Mouse (Mus musculus): ENCODE data around the gene Olfr457. TPM values are rescaled to one million over a fixed set of nuclear protein-coding genes. Genes with fewer than 3 reads are reported as not detected.
"Not testable (repeated sequence)": the region's sequence is repeated elsewhere in the genome, so short reads cannot be mapped to it uniquely, and the experiment has no call there.

The Olfr457 gene
- not detected in 2 replicates for polyA plus RNA-seq (2012; ENCODE audit: insufficient read depth, low replicate concordance)

DNA sequence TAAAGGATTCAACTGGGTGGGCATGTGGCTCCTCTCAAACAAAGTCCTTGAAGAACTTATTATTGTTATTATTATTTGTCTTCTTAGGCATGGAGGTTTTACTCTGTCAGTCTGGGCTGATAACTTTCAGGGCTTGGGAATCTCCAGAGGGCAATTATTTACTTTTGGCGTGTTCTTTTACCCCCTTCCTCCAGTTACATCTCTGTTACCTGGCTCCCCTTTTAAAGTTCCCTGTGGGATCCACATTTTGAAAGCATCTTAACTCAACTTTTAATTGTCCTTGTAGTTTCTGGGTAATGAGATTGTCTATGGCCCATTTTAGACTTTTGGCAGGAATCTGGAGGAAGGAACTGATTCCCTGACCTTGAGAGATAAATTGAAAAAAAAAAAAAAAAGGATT is at the start of gene Olfr457:
Olfr457 (minus strand) TSS at position 101 of the 400 bp plus-strand sequence.
- no peak for TF ChIP-seq FLI1 (IDR thresholded peaks at IDR 0.05; ENCODE audit: low read length)
- no peak for TF ChIP-seq GATA1 (IDR thresholded peaks at IDR 0.05; ENCODE audit: borderline replicate concordance, low read length)
- Histone ChIP-seq H3K27me3 (replicated peaks) (no peaks in the 10 kb centered on the region), H3K4me1 (no peaks in the 10 kb centered on the region), H3K9me3 (no peaks in the 10 kb centered on the region), H3K36me3 (replicated peaks; ENCODE audit: low read length) (no peaks in the 10 kb centered on the region), H3K4me3 (replicated peaks) (no peak within 1 kb of the TSS)

- Histone ChIP-seq H3K4me3 (replicated peaks) (no peak overlapping the region), H3K36me3 (replicated peaks; ENCODE audit: low read length) (no peaks in the 10 kb centered on the region), H3K9me3 (no peaks in the 10 kb centered on the region), H3K4me1 (no peaks in the 10 kb centered on the region), H3K27me3 (replicated peaks) (no peaks in the 10 kb centered on the region)
- no peak for TF ChIP-seq GATA1 (IDR thresholded peaks at IDR 0.05; ENCODE audit: borderline replicate concordance, low read length)
- no peak for TF ChIP-seq FLI1 (IDR thresholded peaks at IDR 0.05; ENCODE audit: low read length)
Observed at GRCm38 (mm10) chr6:42513461-42513860, 37.3 kb upstream of the Olfr457 start.

DNA sequence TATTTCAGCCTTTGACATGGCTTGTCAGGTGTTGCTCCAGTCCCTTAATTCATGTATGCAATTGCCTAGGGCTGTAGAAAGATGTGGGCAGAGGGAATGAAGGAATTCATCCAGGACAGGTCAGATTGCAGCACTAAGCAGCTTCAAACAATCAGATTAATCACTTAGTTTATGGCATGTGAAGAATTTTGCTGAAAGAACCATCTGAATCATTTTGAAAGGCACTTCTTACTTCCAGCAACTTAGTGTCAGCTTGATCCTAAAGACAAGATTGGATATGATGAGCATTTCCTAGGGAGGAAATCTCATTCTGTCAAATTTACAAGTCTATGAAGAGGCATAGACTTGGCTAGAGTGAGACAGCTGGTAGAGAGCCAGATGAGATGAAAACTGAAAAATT is 33.2 kb upstream of the Olfr457 start:
- TF ChIP-seq GATA1 (IDR thresholded peaks at IDR 0.05; ENCODE audit: borderline replicate concordance, low read length) (no peak), FLI1 (IDR thresholded peaks at IDR 0.05; ENCODE audit: low read length) (no peak)
- H3K4me1 ChIP-seq: no peaks in the 10 kb centered on the region
- H3K36me3 ChIP-seq (replicated peaks; ENCODE audit: low read length): no peaks in the 10 kb centered on the region
- no peaks in the 10 kb centered on the region for H3K27me3 ChIP-seq (replicated peaks)
- no peak overlapping the region for H3K4me3 ChIP-seq (replicated peaks)
- H3K9me3 ChIP-seq: no peaks in the 10 kb centered on the region

- Histone ChIP-seq H3K4me1 (no peaks in the 10 kb centered on the region), H3K36me3 (replicated peaks; ENCODE audit: low read length) (no peaks in the 10 kb centered on the region), H3K9me3 (no peaks in the 10 kb centered on the region), H3K27me3 (replicated peaks) (no peaks in the 10 kb centered on the region), H3K4me3 (replicated peaks) (no peak overlapping the region)
- TF ChIP-seq FLI1 (IDR thresholded peaks at IDR 0.05; ENCODE audit: low read length): no peak
- TF ChIP-seq GATA1 (IDR thresholded peaks at IDR 0.05; ENCODE audit: borderline replicate concordance, low read length): no peak
Observed at GRCm38 (mm10) chr6:42503478-42503877, 27.3 kb upstream of the Olfr457 start.

- TF ChIP-seq GATA1 (IDR thresholded peaks at IDR 0.05; ENCODE audit: borderline replicate concordance, low read length): no peak
- no peak for TF ChIP-seq FLI1 (IDR thresholded peaks at IDR 0.05; ENCODE audit: low read length)
- Histone ChIP-seq H3K27me3 (replicated peaks) (no peaks in the 10 kb centered on the region), H3K9me3 (no peaks in the 10 kb centered on the region), H3K4me3 (replicated peaks) (no peak overlapping the region), H3K4me1 (no peaks in the 10 kb centered on the region), H3K36me3 (replicated peaks; ENCODE audit: low read length) (no peaks in the 10 kb centered on the region)
Observed at GRCm38 (mm10) chr6:42489731-42490130, 13.6 kb upstream of the Olfr457 start.

DNA sequence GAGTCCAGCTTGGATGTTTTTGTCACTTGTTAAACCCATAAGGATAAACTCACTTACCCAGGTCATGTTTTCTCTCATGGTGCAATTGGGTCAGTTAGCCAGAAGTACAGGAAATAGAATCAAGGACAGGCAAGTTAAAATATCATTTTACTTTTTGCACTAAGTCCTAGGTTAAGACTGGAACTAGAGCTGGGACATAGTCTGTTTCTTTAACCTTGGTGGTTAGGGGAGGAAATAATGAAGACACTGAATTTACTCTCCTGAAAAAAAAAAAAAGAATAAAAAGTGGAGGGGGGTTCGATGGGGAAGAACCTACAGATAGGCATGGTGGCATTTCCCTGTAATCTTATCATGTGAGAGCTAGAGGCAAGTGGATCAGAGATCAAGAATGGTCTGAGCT is 11.0 kb upstream of the Olfr457 start, which contains the start of gene Olfr456:
Olfr456 (minus strand) TSS at position 101 of the 400 bp plus-strand sequence.
- H3K36me3 ChIP-seq (replicated peaks; ENCODE audit: low read length): no peaks in the 10 kb centered on the region

GRCm38 (mm10) chr6:42484633-42485032 is 8.5 kb upstream of the Olfr457 start:
- Histone ChIP-seq H3K27me3 (replicated peaks) (no peaks in the 10 kb centered on the region), H3K36me3 (replicated peaks; ENCODE audit: low read length) (no peaks in the 10 kb centered on the region), H3K4me3 (replicated peaks) (no peak overlapping the region), H3K9me3 (no peaks in the 10 kb centered on the region), H3K4me1 (no peaks in the 10 kb centered on the region)
- TF ChIP-seq FLI1 (IDR thresholded peaks at IDR 0.05; ENCODE audit: low read length): no peak
- TF ChIP-seq GATA1 (IDR thresholded peaks at IDR 0.05; ENCODE audit: borderline replicate concordance, low read length): no peak

More for the DNA sequence above, 11.0 kb upstream of the Olfr457 start, which contains the start of gene Olfr456:
- Histone ChIP-seq H3K9me3 (no peaks in the 10 kb centered on the region), H3K4me3 (replicated peaks) (no peak within 1 kb of the TSS), H3K4me1 (no peaks in the 10 kb centered on the region), H3K27me3 (replicated peaks) (no peaks in the 10 kb centered on the region)
- TF ChIP-seq GATA1 (IDR thresholded peaks at IDR 0.05; ENCODE audit: borderline replicate concordance, low read length) (no peak), FLI1 (IDR thresholded peaks at IDR 0.05; ENCODE audit: low read length) (no peak)

GRCm38 (mm10) chr6:42471298-42471697 is 4.8 kb downstream of the Olfr457 start:
- not testable (repeated sequence) for H3K9me3 ChIP-seq; H3K4me3 ChIP-seq (replicated peaks); H3K27me3 ChIP-seq (replicated peaks); H3K36me3 ChIP-seq (replicated peaks; ENCODE audit: low read length); H3K4me1 ChIP-seq

- TF ChIP-seq FLI1 (IDR thresholded peaks at IDR 0.05; ENCODE audit: low read length): no peak
- no peak for TF ChIP-seq GATA1 (IDR thresholded peaks at IDR 0.05; ENCODE audit: borderline replicate concordance, low read length)
- Histone ChIP-seq H3K36me3 (replicated peaks; ENCODE audit: low read length) (no peaks in the 10 kb centered on the region), H3K4me3 (replicated peaks) (no peak overlapping the region), H3K9me3 (no peaks in the 10 kb centered on the region), H3K4me1 (no peaks in the 10 kb centered on the region), H3K27me3 (replicated peaks) (no peaks in the 10 kb centered on the region)
Observed at GRCm38 (mm10) chr6:42470542-42470941, 5.6 kb downstream of the Olfr457 start.

DNA sequence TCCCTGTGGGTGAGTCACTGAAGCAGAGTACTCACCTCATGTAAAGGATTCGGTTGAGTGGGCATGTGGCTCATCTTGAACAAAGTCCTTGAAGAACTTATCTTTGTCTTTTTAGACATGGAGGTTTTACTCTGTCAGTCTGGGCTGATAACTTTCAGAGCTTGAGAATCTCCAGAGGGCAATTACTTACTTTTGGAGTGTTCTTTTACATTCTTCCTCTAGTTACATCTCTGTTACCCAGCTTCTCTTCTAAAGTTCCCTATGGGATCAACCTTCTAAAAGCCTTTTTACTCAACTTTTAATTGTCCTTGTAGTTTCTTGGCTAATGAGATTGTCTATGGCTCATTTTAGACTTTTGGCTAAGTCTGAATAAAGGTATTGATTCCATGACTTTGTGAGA is 11.0 kb downstream of the Olfr457 start, which contains the start of gene Olfr458:
Olfr458 (minus strand) TSS at position 101 of the 400 bp plus-strand sequence.
- H3K4me3 ChIP-seq (replicated peaks): no peak within 1 kb of the TSS
- H3K27me3 ChIP-seq (replicated peaks): no peaks in the 10 kb centered on the region
- no peaks in the 10 kb centered on the region for H3K36me3 ChIP-seq (replicated peaks; ENCODE audit: low read length)
- no peak for TF ChIP-seq FLI1 (IDR thresholded peaks at IDR 0.05; ENCODE audit: low read length)
- no peak for TF ChIP-seq GATA1 (IDR thresholded peaks at IDR 0.05; ENCODE audit: borderline replicate concordance, low read length)
- H3K9me3 ChIP-seq: no peaks in the 10 kb centered on the region
- H3K4me1 ChIP-seq: no peaks in the 10 kb centered on the region

DNA sequence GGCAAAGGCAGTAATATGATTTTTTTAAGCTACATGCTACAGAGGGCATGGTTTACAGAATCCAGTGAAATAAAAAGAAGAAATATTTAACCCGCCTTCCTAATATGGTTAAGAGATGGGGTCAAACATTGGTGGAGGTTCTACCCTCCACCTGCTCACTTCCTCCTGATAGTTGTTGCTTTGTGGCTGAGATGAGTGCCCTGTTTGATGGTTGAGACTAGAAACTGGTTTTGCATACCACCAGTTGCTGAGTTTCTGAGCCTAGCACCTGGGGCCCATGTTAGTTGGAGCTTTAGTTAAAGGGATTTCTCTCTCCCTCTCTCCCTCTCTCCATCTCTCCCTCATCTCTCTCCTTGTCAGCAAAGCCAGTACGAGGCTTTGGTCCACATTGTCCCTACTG is 28.8 kb downstream of the Olfr457 start:
- H3K9me3 ChIP-seq: no peaks in the 10 kb centered on the region
- H3K4me3 ChIP-seq (replicated peaks): no peak overlapping the region
- TF ChIP-seq FLI1 (IDR thresholded peaks at IDR 0.05; ENCODE audit: low read length) (no peak), GATA1 (IDR thresholded peaks at IDR 0.05; ENCODE audit: borderline replicate concordance, low read length) (no peak)
- peaks cover 2% of the 10 kb centered on the region for H3K27me3 ChIP-seq (replicated peaks)
- H3K4me1 ChIP-seq: no peaks in the 10 kb centered on the region
- H3K36me3 ChIP-seq (replicated peaks; ENCODE audit: low read length): no peaks in the 10 kb centered on the region
